Mouse (Mus musculus) CH12.LX (cell line): ENCODE results near the gene Kcnb1. TPM values are rescaled to one million over a fixed set of nuclear protein-coding genes. Genes with fewer than 3 reads are reported as not detected.

Experiments used
- DNase-seq: peaks from one replicate; pipeline ENCODE4 v3.0.0-alpha.2; 2013; ENCODE audit errors: extremely low read depth
- H3K27ac ChIP-seq: 2 replicates; pipeline ENCODE4 v1.5.1; 2012; ENCODE audit warnings: low read depth, mild to moderate bottlenecking, control low read depth, moderate library complexity; ENCODE audit not compliant: insufficient read depth
- H3K27me3 ChIP-seq: replicated peaks from 2 replicates; pipeline ENCODE3; 2012; ENCODE audit warnings: inconsistent platforms
- H3K36me3 ChIP-seq, 2 experiments: replicated peaks in 1 of 2; 2 replicates each; pipeline versions ENCODE3 to v1.6.1; 2012; ENCODE audit warnings: inconsistent platforms in 1 of 2, low read length in 1 of 2, mild to moderate bottlenecking in 1 of 2, mixed read lengths in 1 of 2, moderate library complexity in 1 of 2; ENCODE audit not compliant: control insufficient read depth in 1 of 2, insufficient read depth in 1 of 2
- H3K4me1 ChIP-seq, 2 experiments: 2 replicates each; pipeline ENCODE4 v1.6.1; 2012; ENCODE audit warnings: inconsistent platforms in 1 of 2, moderate library complexity in 1 of 2; ENCODE audit not compliant: insufficient read depth in 2 of 2, control insufficient read depth in 1 of 2
- H3K4me2 ChIP-seq: 2 replicates; pipeline ENCODE4 v1.6.1; 2012; ENCODE audit warnings: low read depth, mild to moderate bottlenecking, control low read depth; ENCODE audit not compliant: poor library complexity, insufficient read depth, severe bottlenecking
- H3K4me3 ChIP-seq, 3 experiments: fragments of 150-350 bp in 1 of 3; sonication (generic) in 1 of 3; replicated peaks in 1 of 3; 2 replicates each; pipeline versions ENCODE3 to v1.5.1; 2011 to 2012; ENCODE audit warnings: low read depth in 2 of 3, low read length in 2 of 3, mild to moderate bottlenecking in 2 of 3, moderate library complexity in 2 of 3, control low read depth in 1 of 3, improper control_type of control experiment in 1 of 3, inconsistent platforms in 1 of 3, mixed read lengths in 1 of 3; ENCODE audit not compliant: poor library complexity in 1 of 3
- H3K79me2 ChIP-seq: replicated peaks from 2 replicates; pipeline ENCODE4 v1.6.1; 2012; ENCODE audit warnings: mild to moderate bottlenecking, moderate library complexity; ENCODE audit not compliant: control insufficient read depth, poor library complexity, insufficient read depth, severe bottlenecking; ENCODE audit errors: extremely low read depth
- H3K9ac ChIP-seq: 2 replicates; pipeline ENCODE4 v1.6.1; 2012; ENCODE audit warnings: low read depth, mild to moderate bottlenecking, control low read depth, moderate library complexity; ENCODE audit not compliant: insufficient read depth
- H3K9me3 ChIP-seq: replicated peaks from 2 replicates; pipeline ENCODE3; 2012; ENCODE audit warnings: low read length, inconsistent platforms, mixed read lengths
- BHLHE40 ChIP-seq: IDR thresholded peaks from 2 replicates; pipeline ENCODE4 v1.6.1; 2011; ENCODE audit warnings: mild to moderate bottlenecking, low read depth, low read length, improper control_type of control experiment
- CHD2 ChIP-seq: IDR thresholded peaks from 2 replicates; pipeline ENCODE4 v1.6.1; 2011; ENCODE audit warnings: low read length, improper control_type of control experiment
- EP300 ChIP-seq: IDR thresholded peaks from 2 replicates; pipeline ENCODE4 v1.6.1; 2011; ENCODE audit warnings: low read length, improper control_type of control experiment
- ETS1 ChIP-seq: conservative IDR thresholded peaks from 2 replicates; pipeline ENCODE4 v1.6.1; 2012; ENCODE audit warnings: low read depth, mild to moderate bottlenecking, inconsistent platforms, low read length, improper control_type of control experiment, moderate library complexity
- GABPA ChIP-seq: IDR thresholded peaks from 2 replicates; pipeline ENCODE4 v1.6.1; 2012; ENCODE audit warnings: low read depth, low read length, improper control_type of control experiment, inconsistent platforms; ENCODE audit not compliant: insufficient replicate concordance
- KAT2A ChIP-seq: IDR thresholded peaks from 2 replicates; pipeline ENCODE4 v1.6.1; 2012; ENCODE audit warnings: low read length, improper control_type of control experiment, inconsistent platforms; ENCODE audit not compliant: insufficient replicate concordance
- MAX ChIP-seq: IDR thresholded peaks from 2 replicates; pipeline ENCODE4 v1.6.1; 2011; ENCODE audit warnings: low read length, improper control_type of control experiment
- MAZ ChIP-seq: IDR thresholded peaks from 2 replicates; pipeline ENCODE4 v1.6.1; 2012; ENCODE audit warnings: low read depth, mild to moderate bottlenecking, inconsistent platforms, low read length, improper control_type of control experiment, moderate library complexity
- NELFE ChIP-seq: IDR thresholded peaks from 2 replicates; pipeline ENCODE4 v1.6.1; 2011; ENCODE audit warnings: low read depth, low read length, improper control_type of control experiment
- NRF1 ChIP-seq: IDR thresholded peaks from 2 replicates; pipeline ENCODE4 v1.6.1; 2014; ENCODE audit warnings: low read depth, mild to moderate bottlenecking, inconsistent platforms, low read length, improper control_type of control experiment, moderate library complexity
- POLR2A ChIP-seq: IDR thresholded peaks from 2 replicates; pipeline ENCODE4 v1.6.1; 2011; ENCODE audit warnings: low read depth, mild to moderate bottlenecking, improper control_type of control experiment, low read length
- SIN3A ChIP-seq: IDR thresholded peaks from 2 replicates; pipeline ENCODE4 v1.6.1; 2012; ENCODE audit warnings: low read length, improper control_type of control experiment, inconsistent platforms
- TBP ChIP-seq: conservative IDR thresholded peaks from 2 replicates; pipeline ENCODE4 v1.6.1; 2011; ENCODE audit warnings: low read depth, low read length, improper control_type of control experiment
- TCF12 ChIP-seq: IDR thresholded peaks from 2 replicates; pipeline ENCODE4 v1.6.1; 2014; ENCODE audit warnings: low read depth, mild to moderate bottlenecking, inconsistent platforms, low read length, improper control_type of control experiment
- UBTF ChIP-seq: IDR thresholded peaks from 2 replicates; pipeline ENCODE4 v1.6.1; 2012; ENCODE audit warnings: low read depth, mild to moderate bottlenecking, inconsistent platforms, low read length, improper control_type of control experiment, moderate library complexity
- USF2 ChIP-seq: conservative IDR thresholded peaks from 2 replicates; pipeline ENCODE4 v1.6.1; 2011; ENCODE audit warnings: low read depth, low read length, improper control_type of control experiment
- ZC3H11A ChIP-seq: IDR thresholded peaks from 2 replicates; pipeline ENCODE4 v1.6.1; 2012; ENCODE audit warnings: low read depth, mild to moderate bottlenecking, inconsistent platforms, low read length, improper control_type of control experiment
- ZKSCAN1 ChIP-seq: IDR thresholded peaks from 2 replicates; pipeline ENCODE4 v1.6.1; 2012; ENCODE audit warnings: low read depth, inconsistent platforms, low read length, improper control_type of control experiment, borderline replicate concordance
- ZMIZ1 ChIP-seq: IDR thresholded peaks from 2 replicates; pipeline ENCODE4 v1.6.1; 2012; ENCODE audit warnings: low read depth, mild to moderate bottlenecking, inconsistent platforms, low read length, improper control_type of control experiment
- ZNF384 ChIP-seq: IDR thresholded peaks from 2 replicates; pipeline ENCODE4 v1.6.1; 2012; ENCODE audit warnings: low read depth, low read length, improper control_type of control experiment, inconsistent platforms
- dilution Hi-C: fragments of 300-500 bp; cut with MboI; formaldehyde crosslinking; loops from 2 replicates; pipeline ENCODE4 v1.14.3; 2020; ENCODE audit warnings: low sequenced_read_pairs; ENCODE audit not compliant: extremely low pct_unique_long_range_greater_than_20kb, extremely low pct_ligation_motif_present
- in situ Hi-C: fragments of 300-500 bp; cut with MboI; formaldehyde crosslinking; loops from 3 replicates; pipeline ENCODE4 v1.14.3; 2019; ENCODE audit warnings: low sequenced_read_pairs, low pct_ligation_motif_present, low pct_unique_long_range_greater_than_20kb, mixed read lengths
- polyA plus RNA-seq: library from polyadenylated mRNA; unstranded; fragments of >175 nt; gene quantifications from 2 replicates; pipeline ENCODE4 v1.2.1, GENCODE M21; 2012; ENCODE audit warnings: low read depth; ENCODE audit not compliant: insufficient read length
- total RNA-seq, 2 experiments: library from RNA; depleted of rRNA; stranded (reverse); fragments of 300-350 nt in 1 of 2; fragments of >200 nt in 1 of 2; gene quantifications; 2 replicates each; pipeline ENCODE4 v1.2.3; 2012 to 2014

Gene Kcnb1
- total and polyA plus RNA-seq, 3 experiments = 2.5 to 6.6 (median 5.1) TPM

- H3K4me2 ChIP-seq = no peak overlapping the region
- no peaks in the 10 kb centered on the region for H3K79me2 ChIP-seq
- H3K4me3 ChIP-seq = no peak overlapping the region
- no peak overlapping the region for H3K27ac ChIP-seq
- TF ChIP-seq GABPA (no peak), BHLHE40 (no peak), ZMIZ1 (no peak), NRF1 (no peak), ZC3H11A (no peak), NELFE (no peak), KAT2A (no peak), MAZ (no peak), ZKSCAN1 (no peak)
- no peaks in the 10 kb centered on the region for H3K36me3 ChIP-seq
- DNase-seq = no peak
- H3K9me3 ChIP-seq = no peaks in the 10 kb centered on the region
- dilution Hi-C loops (no loop called here), in situ Hi-C loops (no loop called here)
- no peak overlapping the region for H3K9ac ChIP-seq
- no peaks in the 10 kb centered on the region for H3K4me1 ChIP-seq
- peaks cover 53% of the 10 kb centered on the region for H3K27me3 ChIP-seq
Measured at GRCm38 (mm10) chr2:167236174-167236573, 46.2 kb upstream of the Kcnb1 start.

GRCm38 (mm10) chr2:167235338-167236018, 45.5 kb upstream of the Kcnb1 start:
- no peak overlapping the region for H3K9ac ChIP-seq

More at GRCm38 (mm10) chr2:167235338-167236018, 45.5 kb upstream of the Kcnb1 start:
- Histone ChIP-seq H3K79me2 (no peaks in the 10 kb centered on the region), H3K36me3 (no peaks in the 10 kb centered on the region), H3K4me2 (no peak overlapping the region), H3K9me3 (no peaks in the 10 kb centered on the region), H3K27ac (no peak overlapping the region), H3K4me1 (no peaks in the 10 kb centered on the region), H3K27me3 (peaks cover 49% of the 10 kb centered on the region), H3K4me3 (no peak overlapping the region)
- in situ Hi-C loops (no loop called here), dilution Hi-C loops (no loop called here)
- DNase-seq = no peak
- no peak for TF ChIP-seq TBP
- TF ChIP-seq NELFE = no peak
- TF ChIP-seq MAX = no peak
- TF ChIP-seq EP300 = no peak
- no peak for TF ChIP-seq BHLHE40
- no peak for TF ChIP-seq CHD2
- no peak for TF ChIP-seq UBTF
- no peak for TF ChIP-seq TCF12
- TF ChIP-seq SIN3A = no peak
- TF ChIP-seq ZNF384 = no peak
- no peak for TF ChIP-seq ETS1
- no peak for TF ChIP-seq KAT2A
- TF ChIP-seq USF2 = no peak
- TF ChIP-seq GABPA = no peak
- no peak for TF ChIP-seq ZMIZ1
- TF ChIP-seq ZKSCAN1 = no peak
- no peak for TF ChIP-seq ZC3H11A
- TF ChIP-seq POLR2A = no peak
